Mouse (Mus musculus) layer of hippocampus, postnatal 14 days (tissue): ENCODE results near the gene Olfr2. TPM values are rescaled to one million over a fixed set of nuclear protein-coding genes. Genes with fewer than 3 reads are reported as not detected.
"Not testable (repeated sequence)": the region's sequence is repeated elsewhere in the genome, so short reads cannot be mapped to it uniquely, and the experiment has no call there.

Experiments used
- DNase-seq, 2 experiments: peaks; one replicate each; pipeline ENCODE4 v3.0.0; 2021 to 2022; ENCODE audit warnings: low spot score in 2 of 2, mixed read lengths in 1 of 2
- long read RNA-seq, 2 experiments: library from polyadenylated mRNA; stranded (forward); transcript quantifications; one replicate each; pipeline ENCODE4 v2.0.0; 2021
- total RNA-seq, 2 experiments: library from RNA; stranded (reverse); gene quantifications; 2 replicates each; pipeline ENCODE4 v1.2.3; 2021

Gene Olfr2
- total RNA-seq: not detected
- long read RNA-seq, experiment 1: 0 reads
- long read RNA-seq, experiment 2: 0 reads

GRCm38 (mm10) chr7:107005972-107006371 lies at the start of gene Olfr2:
TSS of gene Olfr2 (minus strand) at chr7:107006072.
- DNase-seq: no peak

DNA sequence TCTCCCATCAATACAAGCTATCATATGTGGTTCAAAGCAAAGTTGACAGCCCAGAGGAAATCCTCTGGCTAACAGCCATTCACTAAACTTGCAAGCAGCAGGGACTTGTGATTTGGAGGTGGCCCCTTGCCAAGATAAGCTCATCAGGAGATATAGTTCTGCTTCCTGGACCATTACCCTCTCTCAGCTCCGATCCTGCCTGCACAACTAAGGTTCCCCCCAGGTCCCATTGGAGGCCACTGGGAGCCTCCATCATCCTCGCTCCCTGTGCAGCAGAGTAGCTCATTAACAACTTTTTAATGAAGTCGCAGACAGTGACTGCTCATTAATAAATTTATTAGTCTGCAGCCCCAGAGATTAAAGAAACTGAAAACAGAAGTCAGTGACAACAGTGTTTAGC lies 41.7 kb upstream of the Olfr2 start:
- DNase-seq: no peak

- peak; percentile 8 to 55 for DNase-seq
Measured at GRCm38 (mm10) chr7:107045833-107046232, 40.0 kb upstream of the Olfr2 start.

DNA sequence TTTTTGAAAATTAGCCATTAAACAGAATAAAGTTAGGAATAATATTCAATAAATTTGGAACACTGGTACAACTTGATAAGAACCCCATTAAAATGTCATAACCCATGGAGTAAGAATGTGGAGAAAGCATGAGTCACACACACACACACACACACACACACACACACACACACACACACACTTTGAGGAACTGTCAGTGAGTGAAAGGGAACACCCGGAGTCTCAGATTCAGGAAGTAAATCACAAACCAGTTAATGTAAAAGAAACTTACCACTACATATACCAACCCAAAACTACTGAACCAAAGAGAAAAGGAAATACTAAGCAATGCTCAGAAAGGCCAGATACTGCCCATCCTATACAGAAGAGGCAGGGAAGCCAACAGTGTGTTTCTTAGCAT lies 38.5 kb upstream of the Olfr2 start:
- no peak for DNase-seq

- DNase-seq: no peak
Measured at GRCm38 (mm10) chr7:107043136-107043535, 37.3 kb upstream of the Olfr2 start.

- no peak for DNase-seq
Measured at GRCm38 (mm10) chr7:107039934-107040563, 34.2 kb upstream of the Olfr2 start.

DNA sequence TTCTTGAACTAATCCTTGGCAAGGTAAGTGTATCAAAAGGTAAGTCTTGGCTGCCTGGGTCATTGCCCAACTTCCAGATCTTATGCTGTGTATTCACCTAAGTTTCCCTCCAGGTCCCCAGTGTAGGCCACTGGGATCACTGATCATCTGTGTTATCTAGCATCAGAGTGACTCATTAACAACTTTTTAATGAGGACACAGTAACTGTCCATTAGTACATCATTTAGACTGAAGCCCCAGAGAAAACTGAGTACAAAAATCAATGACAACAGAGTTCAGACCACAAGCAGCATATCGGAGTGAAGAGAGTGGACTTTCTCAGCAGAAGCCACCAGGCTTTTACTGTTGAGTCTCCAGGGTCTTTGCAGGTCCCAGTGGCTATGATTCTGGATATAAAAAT lies 25.0 kb upstream of the Olfr2 start, which contains the start of gene Olfr713:
Gene Olfr713 (plus strand): TSS at position 301 of the 400 bp plus-strand sequence.
- no peak for DNase-seq

GRCm38 (mm10) chr7:107004169-107004568 lies 1.7 kb downstream of the Olfr2 start:
- DNase-seq: no peak

GRCm38 (mm10) chr7:107000798-107001197 lies 5.1 kb downstream of the Olfr2 start:
- DNase-seq: no peak

GRCm38 (mm10) chr7:106985236-106985635 lies 20.6 kb downstream of the Olfr2 start:
- no peak for DNase-seq

DNA sequence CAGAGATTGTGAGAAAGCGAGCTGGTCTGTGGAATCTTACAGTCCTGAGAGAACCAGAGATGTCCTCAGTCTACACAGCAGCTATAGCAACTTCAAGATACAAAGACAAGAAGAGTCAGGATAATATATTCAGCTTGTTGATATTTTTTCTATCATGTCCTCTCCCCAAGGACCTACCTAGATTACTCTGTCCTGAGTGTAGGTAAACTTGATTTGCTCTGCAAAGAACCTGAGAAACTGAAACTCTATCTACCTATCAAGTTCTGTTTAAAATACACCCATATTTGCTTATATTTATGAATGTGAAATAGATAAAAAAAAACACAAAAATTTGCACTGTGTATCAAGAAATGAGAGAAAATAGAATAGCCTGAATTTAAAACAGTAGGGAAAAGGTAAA lies 30.5 kb downstream of the Olfr2 start, which contains the start of gene Olfr711:
Gene Olfr711 (minus strand): TSS at position 101 of the 400 bp plus-strand sequence.
- DNase-seq: no peak

DNA sequence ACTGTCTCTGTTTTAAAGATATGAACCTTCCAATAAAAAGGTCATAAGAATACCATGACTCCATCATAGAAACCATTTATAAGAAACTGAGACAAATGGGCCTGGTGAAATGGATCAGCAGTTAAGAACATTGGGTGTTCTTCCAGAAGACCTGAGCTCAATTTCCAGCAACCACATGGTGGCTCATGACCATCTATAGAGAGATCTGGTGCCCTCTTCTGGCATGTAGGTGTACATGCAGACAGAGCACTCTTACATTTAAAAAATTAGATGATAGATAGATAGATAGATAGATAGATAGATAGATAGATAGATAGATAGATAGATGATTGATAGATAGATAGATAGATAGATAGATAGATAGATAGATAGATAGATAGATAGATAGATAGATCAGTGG lies 38.4 kb downstream of the Olfr2 start:
- DNase-seq: not testable (repeated sequence)

GRCm38 (mm10) chr7:106963837-106964236 lies 42.0 kb downstream of the Olfr2 start, which contains the start of gene Olfr6:
TSS of gene Olfr6 (minus strand) at chr7:106963937.
- no peak for DNase-seq

GRCm38 (mm10) chr7:106948212-106948611 lies 57.7 kb downstream of the Olfr2 start, which contains the start of gene Olfr710:
TSS of gene Olfr710 (minus strand) at chr7:106948312.
- no peak for DNase-seq

Other genes starting within 250 kb of the Olfr2 start
- gene Olfr699, start 212.9 kb downstream of the Olfr2 start, total RNA-seq: not detected
- not detected for gene Olfr700, start 197.2 kb downstream of the Olfr2 start, total RNA-seq
- not detected for gene Olfr701, start 191.9 kb downstream of the Olfr2 start, total RNA-seq
- gene Olfr702, start 172.2 kb downstream of the Olfr2 start, total RNA-seq: not detected
- not detected for gene Olfr703, start 162.7 kb downstream of the Olfr2 start, total RNA-seq
- not detected for gene Olfr704, start 142.9 kb downstream of the Olfr2 start, total RNA-seq
- gene Olfr705, start 129.2 kb downstream of the Olfr2 start, total RNA-seq: not detected
- gene Olfr706, start 117.9 kb downstream of the Olfr2 start, total RNA-seq: not detected
- gene Olfr707, start 104.8 kb downstream of the Olfr2 start, total RNA-seq: not detected
- not detected for gene Olfr1532-ps1, start 98.1 kb downstream of the Olfr2 start, total RNA-seq
- not detected for gene Olfr709-ps1, start 73.9 kb downstream of the Olfr2 start, total RNA-seq
- not detected for gene Olfr710, start 57.8 kb downstream of the Olfr2 start, total RNA-seq
- under 1 TPM in 1 of 2 experiments, not detected in 1; 0.05 TPM for gene Olfr6, start 42.1 kb downstream of the Olfr2 start, total RNA-seq
- not detected for gene Olfr711, start 30.6 kb downstream of the Olfr2 start, total RNA-seq
- gene Olfr713, start 25.1 kb upstream of the Olfr2 start, total RNA-seq: not detected
- gene Olfr714, start 64.9 kb upstream of the Olfr2 start, total RNA-seq: not detected
- gene Olfr17, start 87.1 kb upstream of the Olfr2 start, total RNA-seq: not detected
- not detected for gene Olfr715b, start 104.3 kb upstream of the Olfr2 start, total RNA-seq
- not detected for gene Olfr715, start 125.0 kb upstream of the Olfr2 start, total RNA-seq
- gene Olfr716, start 132.3 kb upstream of the Olfr2 start, total RNA-seq: not detected
- not detected for gene Nlrp14, start 160.9 kb upstream of the Olfr2 start, total RNA-seq
- gene Rbmxl2, start 203.4 kb upstream of the Olfr2 start, total RNA-seq: not detected